Mouse (Mus musculus) stomach, embryonic 15.5 days (tissue): ENCODE results near the gene Exoc5. TPM values are rescaled to one million over a fixed set of nuclear protein-coding genes. Genes with fewer than 3 reads are reported as not detected.
"Not testable (repeated sequence)": the region's sequence is repeated elsewhere in the genome, so short reads cannot be mapped to it uniquely, and the experiment has no call there.

Source experiments
- ATAC-seq: fragments of 200-750 bp; cut with Nextera tagmentation; 2 replicates; pipeline ENCODE4 v1.8.0; 2017; ENCODE audit warnings: low read depth, moderate number of reproducible peaks, moderate TSS enrichment; ENCODE audit not compliant: insufficient read depth, low FRiP score
- H3K27ac ChIP-seq: fragments of 300-500 bp; sonication (generic); 2 replicates; pipeline ENCODE4 v1.5.1; 2015; ENCODE audit warnings: mild to moderate bottlenecking, inconsistent platforms
- H3K27me3 ChIP-seq: fragments of 300-500 bp; sonication (generic); replicated peaks from 2 replicates; pipeline ENCODE4 v1.6.1; 2015; ENCODE audit warnings: inconsistent platforms
- H3K36me3 ChIP-seq: fragments of 300-500 bp; sonication (generic); 2 replicates; pipeline ENCODE4 v1.6.1; 2015; ENCODE audit warnings: inconsistent platforms
- H3K4me1 ChIP-seq: fragments of 300-500 bp; sonication (generic); 2 replicates; pipeline ENCODE4 v1.6.1; 2015; ENCODE audit warnings: inconsistent platforms
- H3K4me2 ChIP-seq: fragments of 300-500 bp; sonication (generic); 2 replicates; pipeline ENCODE4 v1.6.1; 2015; ENCODE audit warnings: mild to moderate bottlenecking, inconsistent platforms
- H3K4me3 ChIP-seq: fragments of 300-500 bp; sonication (generic); replicated peaks from 2 replicates; pipeline ENCODE4 v1.5.1; 2015; ENCODE audit warnings: inconsistent platforms
- H3K9ac ChIP-seq: fragments of 300-500 bp; sonication (generic); 2 replicates; pipeline ENCODE4 v1.6.1; 2015; ENCODE audit warnings: inconsistent platforms
- H3K9me3 ChIP-seq: fragments of 300-500 bp; sonication (generic); 2 replicates; pipeline ENCODE4 v1.6.1; 2016; ENCODE audit warnings: inconsistent platforms
- WGBS: fragments of 180-500 bp; shearing (Covaris S2); methylation state at CpG from one replicate; pipeline ENCODE4 v1.1.7; 2015; 5-methylcytosine and 5-hydroxymethylcytosine counted together
- polyA plus RNA-seq: library from polyadenylated mRNA; unstranded; fragments of >200 nt; fragmentation: Nextera tagmentation; extraction: Ambion mirVana; gene quantifications from 2 replicates; pipeline ENCODE4 v1.2.1, GENCODE M21; 2015

Gene Exoc5
- polyA plus RNA-seq: 39.8 and 41.2 TPM in 2 replicates

GRCm38 (mm10) chr14:49066274-49066823 lies at the start of gene Exoc5:
Gene Exoc5 (minus strand): TSS chr14:49066653.
- Histone ChIP-seq H3K4me1 (peaks cover 8% of the 10 kb centered on the region; the same call in 1 of the 2 replicates), H3K9me3 (no peaks in the 10 kb centered on the region), H3K4me3 (peak within 1 kb of the TSS; percentile 97), H3K36me3 (no peaks in the 10 kb centered on the region), H3K4me2 (peak within 1 kb of the TSS; percentile 64), H3K27ac (peak within 1 kb of the TSS; percentile 99), H3K9ac (peak within 1 kb of the TSS; percentile 91), H3K27me3 (no peaks in the 10 kb centered on the region)
- peak; percentile 96 for ATAC-seq
- under 1% methylated on average over 53 of the region's 53 CpGs for WGBS

- ATAC-seq, H3K4me1 ChIP-seq, H3K4me2 ChIP-seq, H3K9ac ChIP-seq, H3K27ac ChIP-seq, H3K27me3 ChIP-seq, H3K36me3 ChIP-seq, H3K4me3 ChIP-seq, H3K9me3 ChIP-seq: not testable (repeated sequence)
- 45% methylated on average over 1 of the region's 1 CpGs for WGBS
Measured at GRCm38 (mm10) chr14:49091755-49092154, 25.3 kb upstream of the Exoc5 start.

GRCm38 (mm10) chr14:49091277-49091676 lies 24.8 kb upstream of the Exoc5 start:
- Histone ChIP-seq H3K9ac (no peak overlapping the region), H3K27ac (no peak overlapping the region), H3K4me1 (no peaks in the 10 kb centered on the region), H3K9me3 (no peaks in the 10 kb centered on the region), H3K4me3 (no peak overlapping the region), H3K27me3 (no peaks in the 10 kb centered on the region), H3K4me2 (no peak overlapping the region), H3K36me3 (0 out of 2 replicates have a peak, but pooled peaks cover 3% of the 10 kb centered on the region)
- ATAC-seq: no peak
- WGBS: 94% methylated on average over 4 of the region's 4 CpGs

GRCm38 (mm10) chr14:49090102-49090501 lies 23.6 kb upstream of the Exoc5 start:
- 59% methylated on average over 5 of the region's 5 CpGs for WGBS
- H3K27ac ChIP-seq: no peak overlapping the region
- no peak for ATAC-seq

GRCm38 (mm10) chr14:49089461-49090058 lies 23.1 kb upstream of the Exoc5 start:
- Histone ChIP-seq H3K36me3 (0 out of 2 replicates have a peak, but pooled peaks cover 3% of the 10 kb centered on the region), H3K9me3 (no peaks in the 10 kb centered on the region), H3K27me3 (no peaks in the 10 kb centered on the region), H3K4me2 (no peak overlapping the region), H3K4me1 (no peaks in the 10 kb centered on the region), H3K9ac (no peak overlapping the region), H3K27ac (no peak overlapping the region), H3K4me3 (no peak overlapping the region)
- WGBS: 25% methylated on average over 6 of the region's 6 CpGs
- ATAC-seq: no peak

More at GRCm38 (mm10) chr14:49090102-49090501, 23.6 kb upstream of the Exoc5 start:
- H3K4me3 ChIP-seq: no peak overlapping the region
- no peaks in the 10 kb centered on the region for H3K4me1 ChIP-seq
- H3K27me3 ChIP-seq: no peaks in the 10 kb centered on the region
- H3K36me3 ChIP-seq: 0 out of 2 replicates have a peak, but pooled peaks cover 3% of the 10 kb centered on the region
- H3K4me2 ChIP-seq: no peak overlapping the region
- H3K9ac ChIP-seq: no peak overlapping the region
- no peaks in the 10 kb centered on the region for H3K9me3 ChIP-seq

GRCm38 (mm10) chr14:49088155-49089048 lies 21.9 kb upstream of the Exoc5 start:
- 69% methylated on average over 14 of the region's 14 CpGs for WGBS
- Histone ChIP-seq H3K27ac (no peak overlapping the region), H3K4me2 (no peak overlapping the region), H3K9me3 (no peaks in the 10 kb centered on the region), H3K27me3 (no peaks in the 10 kb centered on the region), H3K9ac (no peak overlapping the region), H3K36me3 (0 out of 2 replicates have a peak, but pooled peaks cover 3% of the 10 kb centered on the region), H3K4me1 (no peaks in the 10 kb centered on the region), H3K4me3 (no peak overlapping the region)
- no peak for ATAC-seq

- WGBS: 86% methylated on average over 4 of the region's 4 CpGs
- no peak overlapping the region for H3K4me2 ChIP-seq
- H3K9ac ChIP-seq: no peak overlapping the region
- no peak for ATAC-seq
- H3K4me1 ChIP-seq: no peaks in the 10 kb centered on the region
- 0 out of 2 replicates have a peak, but pooled peaks cover 3% of the 10 kb centered on the region for H3K36me3 ChIP-seq
- no peak overlapping the region for H3K27ac ChIP-seq
- no peak overlapping the region for H3K4me3 ChIP-seq
- no peaks in the 10 kb centered on the region for H3K9me3 ChIP-seq
- no peaks in the 10 kb centered on the region for H3K27me3 ChIP-seq
Measured at GRCm38 (mm10) chr14:49086522-49086921, 20.1 kb upstream of the Exoc5 start.

GRCm38 (mm10) chr14:49078820-49079219 lies 12.4 kb upstream of the Exoc5 start:
- Histone ChIP-seq H3K4me3 (no peak overlapping the region), H3K4me2 (no peak overlapping the region), H3K27me3 (no peaks in the 10 kb centered on the region), H3K9me3 (no peaks in the 10 kb centered on the region), H3K4me1 (no peaks in the 10 kb centered on the region), H3K9ac (no peak overlapping the region), H3K36me3 (0 out of 2 replicates have a peak, but pooled peaks cover 3% of the 10 kb centered on the region), H3K27ac (no peak overlapping the region)
- no peak for ATAC-seq
- 98% methylated on average over 2 of the region's 2 CpGs for WGBS

GRCm38 (mm10) chr14:49074361-49074760 lies 7.9 kb upstream of the Exoc5 start:
- H3K4me2 ChIP-seq: no peak overlapping the region
- H3K27me3 ChIP-seq: no peaks in the 10 kb centered on the region
- no peaks in the 10 kb centered on the region for H3K9me3 ChIP-seq
- no peak overlapping the region for H3K4me3 ChIP-seq
- no peak overlapping the region for H3K9ac ChIP-seq
- no peak for ATAC-seq
- WGBS: 73% methylated on average over 2 of the region's 2 CpGs
- peaks cover 3% of the 10 kb centered on the region; the same call in 1 of the 2 replicates for H3K36me3 ChIP-seq
- no peaks in the 10 kb centered on the region for H3K4me1 ChIP-seq
- no peak overlapping the region for H3K27ac ChIP-seq

- WGBS: 95% methylated on average over 7 of the region's 7 CpGs
- H3K4me1 ChIP-seq: no peaks in the 10 kb centered on the region
- H3K4me3 ChIP-seq: no peak overlapping the region
Measured at GRCm38 (mm10) chr14:49073896-49074295, 7.4 kb upstream of the Exoc5 start.

GRCm38 (mm10) chr14:49072837-49073236 lies 6.4 kb upstream of the Exoc5 start:
- H3K4me2 ChIP-seq: no peak overlapping the region
- H3K36me3 ChIP-seq: peaks cover 3% of the 10 kb centered on the region; the same call in 1 of the 2 replicates
- H3K9me3 ChIP-seq: no peaks in the 10 kb centered on the region
- no peaks in the 10 kb centered on the region for H3K27me3 ChIP-seq
- ATAC-seq: no peak
- WGBS: 82% methylated on average over 2 of the region's 2 CpGs
- no peak overlapping the region for H3K27ac ChIP-seq
- no peak overlapping the region for H3K9ac ChIP-seq
- H3K4me3 ChIP-seq: no peak overlapping the region
- H3K4me1 ChIP-seq: no peaks in the 10 kb centered on the region

More at GRCm38 (mm10) chr14:49073896-49074295, 7.4 kb upstream of the Exoc5 start:
- Histone ChIP-seq H3K4me2 (no peak overlapping the region), H3K27me3 (no peaks in the 10 kb centered on the region), H3K9me3 (no peaks in the 10 kb centered on the region), H3K36me3 (peaks cover 3% of the 10 kb centered on the region; the same call in 1 of the 2 replicates), H3K27ac (no peak overlapping the region), H3K9ac (no peak overlapping the region)
- ATAC-seq: no peak
